Mouse (Mus musculus) spleen, embryonic (tissue): ENCODE measurements around the gene Tvp23b.

Source experiments
- CTCF ChIA-PET: fragments of 350-600 bp; sonication (Branson Sonifier 250); formaldehyde crosslinking; loops from one replicate; lab custom pipeline; 2022; lab: Charles Lee

The Tvp23b gene

GRCm38 (mm10) chr11:62879220-62880048 lies at the start of gene Tvp23b:
Gene Tvp23b (plus strand): TSS chr11:62879455.
- CTCF ChIA-PET, result no interaction called here

GRCm38 (mm10) chr11:62830387-62830786 lies 48.9 kb upstream of the Tvp23b start:
- CTCF ChIA-PET, result no interaction called here

- CTCF ChIA-PET, result no interaction called here
These were observed 47.3 kb upstream of the Tvp23b start for GRCm38 (mm10) chr11:62831906-62832305.

GRCm38 (mm10) chr11:62844562-62844961 lies 34.7 kb upstream of the Tvp23b start:
- CTCF ChIA-PET, result no interaction called here

- CTCF ChIA-PET, result no interaction called here
These were observed 33.5 kb upstream of the Tvp23b start for GRCm38 (mm10) chr11:62845730-62846129.

- CTCF ChIA-PET, result no interaction called here
These were observed 32.1 kb upstream of the Tvp23b start, which contains the start of gene Fbxw10 for GRCm38 (mm10) chr11:62846961-62847654. Gene Fbxw10 (plus strand): TSS chr11:62847069.

GRCm38 (mm10) chr11:62847655-62848191 lies 31.5 kb upstream of the Tvp23b start:
- CTCF ChIA-PET, result no interaction called here

- CTCF ChIA-PET, result no interaction called here
These were observed 31.0 kb upstream of the Tvp23b start for GRCm38 (mm10) chr11:62848301-62848700.

- CTCF ChIA-PET, result no interaction called here
These were observed 28.1 kb upstream of the Tvp23b start for GRCm38 (mm10) chr11:62851199-62851598.

GRCm38 (mm10) chr11:62853334-62853733 lies 25.9 kb upstream of the Tvp23b start:
- CTCF ChIA-PET, result no interaction called here

GRCm38 (mm10) chr11:62865562-62865961 lies 13.7 kb upstream of the Tvp23b start:
- CTCF ChIA-PET, result no interaction called here

GRCm38 (mm10) chr11:62866685-62867084 lies 12.6 kb upstream of the Tvp23b start:
- CTCF ChIA-PET, result no interaction called here

- CTCF ChIA-PET, result no interaction called here
These were observed 10.1 kb upstream of the Tvp23b start for GRCm38 (mm10) chr11:62869201-62869600.

GRCm38 (mm10) chr11:62869715-62870371 lies 9.4 kb upstream of the Tvp23b start:
- CTCF ChIA-PET, result no interaction called here

- CTCF ChIA-PET, result no interaction called here
These were observed 5.8 kb upstream of the Tvp23b start for GRCm38 (mm10) chr11:62873479-62873878.

- CTCF ChIA-PET, result no interaction called here
These were observed 3.6 kb upstream of the Tvp23b start for GRCm38 (mm10) chr11:62875696-62876095.

GRCm38 (mm10) chr11:62876445-62876844 lies 2.8 kb upstream of the Tvp23b start:
- CTCF ChIA-PET, result no interaction called here

- CTCF ChIA-PET, result no interaction called here
These were observed 1.9 kb upstream of the Tvp23b start for GRCm38 (mm10) chr11:62877391-62877790.

GRCm38 (mm10) chr11:62878728-62879127 lies 527 bp upstream of the Tvp23b start:
- CTCF ChIA-PET, result no interaction called here

GRCm38 (mm10) chr11:62883407-62883806 lies 4.2 kb downstream of the Tvp23b start:
- CTCF ChIA-PET, result no interaction called here

- CTCF ChIA-PET, result no interaction called here
These were observed 6.1 kb downstream of the Tvp23b start for GRCm38 (mm10) chr11:62885323-62885722.

GRCm38 (mm10) chr11:62890796-62891195 lies 11.5 kb downstream of the Tvp23b start:
- CTCF ChIA-PET, result interaction anchor here (1.0 kb wide), 1 partner anchor 11 kb away, joined by 3 read pairs; no protein-coding TSS in a partner anchor
